In genomic region chr2:168472899-168473298, GRCm38 (mm10) we compare ENCODE assay signal across 8 mouse cellular contexts.
DNase-seq lines count a peak whose midpoint lies in the region; ATAC-seq and TF ChIP-seq lines count a peak whose summit lies in the region.

No protein-coding gene starts in this region.

- WGBS in hindbrain, postnatal 0 days = 9% methylated on average over 16 of the region's 16 CpGs

- no peaks in the 10 kb centered on the region for H3K36me3 ChIP-seq in hindbrain, postnatal 0 days (ENCODE audit: insufficient read depth, low read length)

- H3K4me3 ChIP-seq in hindbrain, postnatal 0 days (ENCODE audit: low read length) = peak overlapping the region; percentile 21; the same call in 1 of the 2 replicates
- H3K4me3 ChIP-seq in left cerebral cortex, adult 2 months = peak overlapping the region; percentile 39

- no peaks in the 10 kb centered on the region for H3K27me3 ChIP-seq in hindbrain, postnatal 0 days (ENCODE audit: insufficient read depth, low read length)

- peak overlapping the region; percentile 54 for H3K4me2 ChIP-seq in hindbrain, postnatal 0 days (ENCODE audit: low read depth, low read length)

- H3K9ac ChIP-seq in hindbrain, postnatal 0 days (replicated peaks; ENCODE audit: low read length) = peak overlapping the region; percentile 17; the same call in 1 of the 2 replicates

- ATAC-seq in activated CD4-positive, CD25-positive, alpha-beta regulatory T cell, adult 4 months = peak; percentile 93
- ATAC-seq in hindbrain, postnatal 0 days = peak; percentile 41
- peak; percentile 92 for ATAC-seq in megakaryocyte, adult 5-6 weeks (ENCODE audit: poor library complexity, severe bottlenecking)

- intact Hi-C loops in left cerebral cortex, adult 2 months (cut with DNase I) = no loop called here

- H3K4me1 ChIP-seq in hindbrain, postnatal 0 days (ENCODE audit: insufficient read depth, low read length) = peaks cover 6% of the 10 kb centered on the region; the same call in 1 of the 2 replicates

- no peaks in the 10 kb centered on the region for H3K9me3 ChIP-seq in hindbrain, postnatal 0 days (ENCODE audit: low read length)

- TF ChIP-seq CTCF in hindbrain, postnatal 0 days (IDR thresholded peaks at IDR 0.05; ENCODE audit: low read depth) = peak; percentile 86
- TF ChIP-seq CTCF in left cerebral cortex, adult 2 months (IDR thresholded peaks at IDR 0.05) = peak; percentile 88

- peak; percentile 76 to 77 for DNase-seq in cerebellum, postnatal 25 days
- DNase-seq in gastrocnemius, postnatal 10 days = peak; percentile 70
- peak; percentile 80 for DNase-seq in hindbrain, postnatal 0 days (ENCODE audit: low spot score)
- peak; percentile 52 for DNase-seq in left cerebral cortex, adult 2 months (ENCODE audit: extremely low spot score in 1 of 2, low spot score in 2 of 2)
- peak; percentile 47 for DNase-seq in right cerebral cortex, postnatal 14 days
- DNase-seq in urinary bladder, postnatal 25 days (ENCODE audit: low spot score) = peak; percentile 53

- no peak overlapping the region for H3K27ac ChIP-seq in hindbrain, postnatal 0 days
- H3K27ac ChIP-seq in left cerebral cortex, adult 2 months = no peak overlapping the region

Comparison
In these comparisons a context has a peak if more than half of its experiments do, and no peak if none do; other contexts are left out.
1. ATAC-seq: peak in every context shown above with its lines; median percentile 93 in activated CD4-positive, CD25-positive, alpha-beta regulatory T cell, adult 4 months; 92 in megakaryocyte, adult 5-6 weeks; 41 in hindbrain, postnatal 0 days.